Mouse (Mus musculus): Measurements from ENCODE around the gene Kif26a.

DNA sequence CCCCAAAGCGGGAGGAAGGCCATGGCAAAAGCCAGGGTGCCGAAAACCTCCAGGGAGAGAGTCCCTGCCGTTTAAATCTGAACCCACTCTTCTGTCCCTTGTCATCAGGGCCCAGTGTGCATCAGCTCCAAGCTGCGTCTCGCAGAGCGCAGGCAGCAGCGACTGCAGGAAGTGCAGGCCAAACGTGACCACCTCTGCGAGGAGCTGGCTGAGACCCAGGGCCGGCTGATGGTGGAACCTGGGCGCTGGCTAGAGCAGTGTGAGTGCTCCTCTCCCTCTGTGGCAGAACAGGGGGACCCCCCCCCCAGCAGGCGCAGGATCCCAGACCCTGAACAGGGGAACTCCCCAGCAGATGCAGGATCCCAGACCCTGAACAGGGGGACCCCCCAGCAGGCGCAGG is 33.7 kb downstream of the Kif26a start:
- TF ChIP-seq EP300 (IDR thresholded peaks at IDR 0.05; ENCODE audit: low read depth) (no peak), CTCF (IDR thresholded peaks at IDR 0.05; ENCODE audit: low read depth) (no peak)

Measured in liver, embryonic 14.5 days (tissue).